Mouse (Mus musculus): ENCODE measurements at regions not wholly inside any gene's neighbourhood (a gene's known extent, or its start where the extent isn't known, plus 50 kb on each side); places are given as distances from the start of the nearest gene placed in this dataset.
"Not testable (repeated sequence)": the region's sequence is repeated elsewhere in the genome, so short reads cannot be mapped to it uniquely, and the experiment has no call there.

DNA sequence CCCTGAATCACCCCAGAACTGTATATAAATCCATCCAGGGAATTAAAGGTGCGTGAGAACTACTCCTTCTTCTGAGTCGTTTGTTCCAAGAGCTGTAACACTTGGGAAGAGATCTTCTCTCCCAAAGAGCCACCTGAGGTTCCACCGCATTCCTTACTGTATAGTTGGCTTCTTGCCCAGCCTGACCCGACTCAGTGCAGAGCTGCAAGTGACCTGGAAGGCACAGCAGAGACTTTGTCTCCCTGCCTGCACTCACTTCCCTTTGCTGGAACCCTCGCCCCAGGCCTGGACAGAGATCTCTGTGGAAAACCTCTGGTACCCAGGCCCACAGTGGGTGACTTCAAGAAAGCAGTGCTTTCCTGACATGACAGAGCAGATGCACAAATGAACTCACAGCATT, 83.6 kb upstream of the Zfp706 start:
- WGBS = 44% methylated on average over 5 of the region's 5 CpGs
- H3K4me2 ChIP-seq (ENCODE audit: low read depth, low read length); H3K27ac ChIP-seq (ENCODE audit: low read length); H3K9ac ChIP-seq (ENCODE audit: low read length); H3K9me3 ChIP-seq (replicated peaks; ENCODE audit: control insufficient read depth, low read length); H3K4me3 ChIP-seq (ENCODE audit: low read length); H3K4me1 ChIP-seq (ENCODE audit: control insufficient read depth, insufficient read depth, low read length); H3K27me3 ChIP-seq (ENCODE audit: control insufficient read depth, insufficient read depth, low read length); ATAC-seq (replicated peaks; ENCODE audit: extremely low read depth, insufficient read depth, low FRiP score); H3K36me3 ChIP-seq (ENCODE audit: control insufficient read depth, insufficient read depth): not testable (repeated sequence)

DNA sequence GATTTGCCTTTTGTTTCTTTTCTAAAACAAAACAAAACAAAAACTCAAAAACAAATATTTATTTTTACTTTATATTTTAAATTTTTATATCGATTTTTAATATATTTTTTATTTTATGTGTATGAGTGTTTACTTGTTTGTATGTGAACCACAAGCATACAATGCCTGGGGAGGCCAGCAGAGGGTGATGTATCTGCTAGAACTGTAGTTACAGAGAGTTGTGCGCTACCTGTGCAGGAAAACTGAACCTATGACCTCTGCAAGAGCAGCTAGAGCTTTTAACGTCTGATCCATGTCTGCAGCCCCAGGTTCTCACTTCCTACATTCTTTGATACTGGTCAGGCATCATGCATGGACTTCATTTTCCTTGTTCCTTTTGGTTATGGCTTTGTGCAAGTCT, 76.2 kb upstream of the Zfp706 start:
- no peaks in the 10 kb centered on the region for H3K4me1 ChIP-seq (ENCODE audit: control insufficient read depth, insufficient read depth, low read length)
- 0 out of 2 replicates have a peak, but pooled peaks cover 7% of the 10 kb centered on the region for H3K9me3 ChIP-seq (replicated peaks; ENCODE audit: control insufficient read depth, low read length)
- no peak overlapping the region for H3K4me3 ChIP-seq (ENCODE audit: low read length)
- ATAC-seq (replicated peaks; ENCODE audit: extremely low read depth, insufficient read depth, low FRiP score) = no peak
- no peaks in the 10 kb centered on the region for H3K27me3 ChIP-seq (ENCODE audit: control insufficient read depth, insufficient read depth, low read length)
- H3K36me3 ChIP-seq (ENCODE audit: control insufficient read depth, insufficient read depth) = no peaks in the 10 kb centered on the region
- no peak overlapping the region for H3K4me2 ChIP-seq (ENCODE audit: low read depth, low read length)
- H3K27ac ChIP-seq (ENCODE audit: low read length) = no peak overlapping the region
- H3K9ac ChIP-seq (ENCODE audit: low read length) = no peak overlapping the region
- WGBS = 76% methylated on average over 3 of the region's 3 CpGs

DNA sequence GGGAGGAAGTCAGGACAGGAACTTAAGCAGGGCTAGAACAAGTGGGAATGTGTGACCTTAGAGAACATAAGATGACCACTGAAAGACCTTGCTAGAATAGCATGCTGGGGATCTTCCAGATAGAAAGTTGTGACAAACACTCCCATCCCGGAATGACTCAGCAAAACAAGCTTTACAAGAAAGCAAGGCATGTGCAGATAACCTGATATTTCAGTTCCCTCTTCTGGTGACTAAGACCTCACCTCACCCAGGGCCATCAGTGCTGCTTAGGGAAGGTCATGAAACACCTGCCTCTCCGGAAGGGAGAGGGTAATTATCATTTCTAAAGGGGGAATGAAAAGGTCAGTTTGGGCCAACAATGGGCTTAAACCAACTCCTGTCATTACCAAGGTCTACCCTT, 74.3 kb upstream of the Zfp706 start:
- 66% methylated on average over 2 of the region's 2 CpGs for WGBS
- H3K27ac ChIP-seq (ENCODE audit: low read length) = no peak overlapping the region

DNA sequence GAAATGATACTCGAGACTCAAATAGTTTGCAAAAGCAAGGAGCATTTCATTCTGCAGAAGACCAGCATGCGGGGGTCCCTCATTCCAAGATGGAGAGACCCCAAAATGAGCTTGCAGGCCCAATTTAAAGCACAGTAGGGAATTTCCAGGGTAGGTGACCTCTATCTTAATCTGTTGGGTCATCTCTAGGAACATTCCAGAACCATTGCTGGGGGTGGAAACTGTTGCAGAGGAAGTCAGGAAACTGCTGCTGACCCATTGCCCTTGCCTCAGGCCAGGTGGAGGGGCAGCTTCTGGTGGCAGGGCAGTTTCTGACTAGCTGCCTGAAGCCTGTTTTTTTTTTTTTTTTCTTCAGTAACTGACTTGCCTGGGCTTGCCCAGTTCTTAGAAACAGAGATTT, 73.4 kb upstream of the Zfp706 start:
- H3K4me3 ChIP-seq (ENCODE audit: low read length) = no peak overlapping the region
- ATAC-seq (replicated peaks; ENCODE audit: extremely low read depth, insufficient read depth, low FRiP score) = no peak
- 0 out of 2 replicates have a peak, but pooled peaks cover 2% of the 10 kb centered on the region for H3K9me3 ChIP-seq (replicated peaks; ENCODE audit: control insufficient read depth, low read length)
- H3K36me3 ChIP-seq (ENCODE audit: control insufficient read depth, insufficient read depth) = no peaks in the 10 kb centered on the region
- H3K27me3 ChIP-seq (ENCODE audit: control insufficient read depth, insufficient read depth, low read length) = no peaks in the 10 kb centered on the region
- no peaks in the 10 kb centered on the region for H3K4me1 ChIP-seq (ENCODE audit: control insufficient read depth, insufficient read depth, low read length)
- no peak overlapping the region for H3K4me2 ChIP-seq (ENCODE audit: low read depth, low read length)
- H3K9ac ChIP-seq (ENCODE audit: low read length) = no peak overlapping the region
- 90% methylated on average over 2 of the region's 2 CpGs for WGBS
- no peak overlapping the region for H3K27ac ChIP-seq (ENCODE audit: low read length)

More for the DNA sequence above, 74.3 kb upstream of the Zfp706 start:
- H3K9ac ChIP-seq (ENCODE audit: low read length) = no peak overlapping the region
- no peaks in the 10 kb centered on the region for H3K27me3 ChIP-seq (ENCODE audit: control insufficient read depth, insufficient read depth, low read length)
- ATAC-seq (replicated peaks; ENCODE audit: extremely low read depth, insufficient read depth, low FRiP score) = no peak
- H3K9me3 ChIP-seq (replicated peaks; ENCODE audit: control insufficient read depth, low read length) = 0 out of 2 replicates have a peak, but pooled peaks cover 2% of the 10 kb centered on the region
- H3K4me1 ChIP-seq (ENCODE audit: control insufficient read depth, insufficient read depth, low read length) = no peaks in the 10 kb centered on the region
- no peak overlapping the region for H3K4me2 ChIP-seq (ENCODE audit: low read depth, low read length)
- no peak overlapping the region for H3K4me3 ChIP-seq (ENCODE audit: low read length)
- H3K36me3 ChIP-seq (ENCODE audit: control insufficient read depth, insufficient read depth) = no peaks in the 10 kb centered on the region

DNA sequence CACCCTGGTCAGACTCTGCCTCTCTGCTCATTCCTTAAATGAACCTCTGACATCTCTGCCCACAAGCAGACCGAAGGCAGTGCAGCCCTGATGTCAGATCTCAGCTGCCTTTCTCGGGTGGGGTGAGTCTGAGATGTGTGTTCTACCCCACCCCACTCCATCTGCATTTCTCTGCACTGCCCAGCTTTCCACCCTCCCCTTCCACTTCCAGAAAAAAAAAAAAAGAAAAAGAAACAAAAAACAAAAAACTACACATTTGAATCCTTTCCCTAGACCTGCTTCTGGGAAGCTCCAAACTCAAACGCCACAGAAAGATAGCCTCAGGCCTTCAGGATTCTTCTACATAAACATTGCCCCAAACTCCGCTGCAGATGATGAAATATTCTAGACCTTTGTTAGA, 72.8 kb upstream of the Zfp706 start:
- no peak for ATAC-seq (replicated peaks; ENCODE audit: extremely low read depth, insufficient read depth, low FRiP score)
- WGBS = 78% methylated on average over 4 of the region's 4 CpGs

GRCm38 (mm10) chr15:37074207-37074606, 66.6 kb upstream of the Zfp706 start:
- ATAC-seq (replicated peaks; ENCODE audit: extremely low read depth, insufficient read depth, low FRiP score); H3K4me3 ChIP-seq (ENCODE audit: low read length): not testable (repeated sequence)
- 93% methylated on average over 2 of the region's 2 CpGs for WGBS

More for the DNA sequence above, 72.8 kb upstream of the Zfp706 start:
- H3K27me3 ChIP-seq (ENCODE audit: control insufficient read depth, insufficient read depth, low read length) = no peaks in the 10 kb centered on the region
- H3K4me1 ChIP-seq (ENCODE audit: control insufficient read depth, insufficient read depth, low read length) = no peaks in the 10 kb centered on the region
- H3K4me3 ChIP-seq (ENCODE audit: low read length) = no peak overlapping the region
- no peaks in the 10 kb centered on the region for H3K36me3 ChIP-seq (ENCODE audit: control insufficient read depth, insufficient read depth)
- H3K9ac ChIP-seq (ENCODE audit: low read length) = no peak overlapping the region
- H3K27ac ChIP-seq (ENCODE audit: low read length) = no peak overlapping the region
- H3K9me3 ChIP-seq (replicated peaks; ENCODE audit: control insufficient read depth, low read length) = 0 out of 2 replicates have a peak, but pooled peaks cover 2% of the 10 kb centered on the region
- no peak overlapping the region for H3K4me2 ChIP-seq (ENCODE audit: low read depth, low read length)

DNA sequence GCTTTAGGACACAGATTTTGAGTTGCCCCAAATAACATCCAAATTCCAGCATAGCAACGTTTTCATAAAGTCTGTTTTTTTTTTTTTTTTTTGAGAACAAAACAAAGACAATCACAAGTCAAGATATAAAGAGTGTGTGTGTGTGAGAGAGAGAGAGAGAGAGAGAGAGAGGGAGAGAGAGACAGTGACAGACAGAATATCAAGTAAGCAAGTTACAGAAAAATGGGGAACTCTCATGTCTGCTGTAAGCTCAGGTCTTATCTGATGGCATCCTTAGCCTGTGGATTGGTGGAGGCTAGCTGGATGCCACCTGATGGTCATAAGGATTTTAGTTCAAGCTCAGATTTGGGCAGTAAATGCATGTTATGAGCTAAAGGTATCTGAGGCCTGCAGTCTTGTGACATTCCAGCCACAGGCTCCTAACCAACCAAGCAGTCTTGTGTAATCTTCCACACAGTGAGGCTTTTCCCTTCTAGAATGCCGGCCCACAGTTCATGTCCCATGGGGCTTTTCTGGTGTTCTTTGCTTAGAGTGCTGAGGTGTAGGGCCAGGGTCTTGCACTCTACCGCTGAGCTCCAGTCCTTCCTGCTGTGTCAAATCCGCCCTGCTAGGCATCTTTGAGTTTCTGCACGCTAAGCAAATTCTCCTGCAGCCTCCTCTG, 64.8 kb upstream of the Zfp706 start:
- ATAC-seq (replicated peaks; ENCODE audit: extremely low read depth, insufficient read depth, low FRiP score) = no peak
- H3K27me3 ChIP-seq (ENCODE audit: control insufficient read depth, insufficient read depth, low read length) = no peaks in the 10 kb centered on the region
- no peaks in the 10 kb centered on the region for H3K36me3 ChIP-seq (ENCODE audit: control insufficient read depth, insufficient read depth)
- H3K9me3 ChIP-seq (replicated peaks; ENCODE audit: control insufficient read depth, low read length) = no peaks in the 10 kb centered on the region
- WGBS = 78% methylated on average over 5 of the region's 5 CpGs
- H3K9ac ChIP-seq (ENCODE audit: low read length) = no peak overlapping the region
- H3K4me3 ChIP-seq (ENCODE audit: low read length) = no peak overlapping the region
- H3K4me2 ChIP-seq (ENCODE audit: low read depth, low read length) = no peak overlapping the region
- no peak overlapping the region for H3K27ac ChIP-seq (ENCODE audit: low read length)
- no peaks in the 10 kb centered on the region for H3K4me1 ChIP-seq (ENCODE audit: control insufficient read depth, insufficient read depth, low read length)

More at GRCm38 (mm10) chr15:37074207-37074606, 66.6 kb upstream of the Zfp706 start:
- not testable (repeated sequence) for H3K4me1 ChIP-seq (ENCODE audit: control insufficient read depth, insufficient read depth, low read length); H3K9ac ChIP-seq (ENCODE audit: low read length); H3K27ac ChIP-seq (ENCODE audit: low read length); H3K27me3 ChIP-seq (ENCODE audit: control insufficient read depth, insufficient read depth, low read length); H3K36me3 ChIP-seq (ENCODE audit: control insufficient read depth, insufficient read depth); H3K9me3 ChIP-seq (replicated peaks; ENCODE audit: control insufficient read depth, low read length); H3K4me2 ChIP-seq (ENCODE audit: low read depth, low read length)

GRCm38 (mm10) chr15:37070188-37070587, 62.6 kb upstream of the Zfp706 start:
- WGBS = 63% methylated on average over 3 of the region's 3 CpGs
- H3K9me3 ChIP-seq (replicated peaks; ENCODE audit: control insufficient read depth, low read length) = no peaks in the 10 kb centered on the region
- H3K27ac ChIP-seq (ENCODE audit: low read length) = no peak overlapping the region

GRCm38 (mm10) chr15:37067326-37067725, 59.8 kb upstream of the Zfp706 start:
- H3K4me3 ChIP-seq (ENCODE audit: low read length) = no peak overlapping the region
- H3K4me2 ChIP-seq (ENCODE audit: low read depth, low read length) = no peak overlapping the region
- H3K27ac ChIP-seq (ENCODE audit: low read length) = no peak overlapping the region
- no peaks in the 10 kb centered on the region for H3K9me3 ChIP-seq (replicated peaks; ENCODE audit: control insufficient read depth, low read length)
- no peaks in the 10 kb centered on the region for H3K27me3 ChIP-seq (ENCODE audit: control insufficient read depth, insufficient read depth, low read length)
- no peaks in the 10 kb centered on the region for H3K4me1 ChIP-seq (ENCODE audit: control insufficient read depth, insufficient read depth, low read length)
- H3K36me3 ChIP-seq (ENCODE audit: control insufficient read depth, insufficient read depth) = no peaks in the 10 kb centered on the region
- H3K9ac ChIP-seq (ENCODE audit: low read length) = no peak overlapping the region
- no peak for ATAC-seq (replicated peaks; ENCODE audit: extremely low read depth, insufficient read depth, low FRiP score)
- 71% methylated on average over 4 of the region's 4 CpGs for WGBS

More at GRCm38 (mm10) chr15:37070188-37070587, 62.6 kb upstream of the Zfp706 start:
- Histone ChIP-seq H3K36me3 (ENCODE audit: control insufficient read depth, insufficient read depth) (no peaks in the 10 kb centered on the region), H3K4me1 (ENCODE audit: control insufficient read depth, insufficient read depth, low read length) (no peaks in the 10 kb centered on the region), H3K4me2 (ENCODE audit: low read depth, low read length) (no peak overlapping the region), H3K4me3 (ENCODE audit: low read length) (no peak overlapping the region), H3K27me3 (ENCODE audit: control insufficient read depth, insufficient read depth, low read length) (no peaks in the 10 kb centered on the region), H3K9ac (ENCODE audit: low read length) (no peak overlapping the region)
- ATAC-seq (replicated peaks; ENCODE audit: extremely low read depth, insufficient read depth, low FRiP score) = no peak

Data from heart, embryonic 16.5 days (tissue).